Mouse (Mus musculus): ENCODE measurements around the gene Hddc3. TPM values are rescaled to one million over a fixed set of nuclear protein-coding genes. Genes with fewer than 3 reads are reported as not detected.
"Not testable (repeated sequence)": the region's sequence is repeated elsewhere in the genome, so short reads cannot be mapped to it uniquely, and the experiment has no call there.

Gene Hddc3
- total and polyA plus RNA-seq, 3 experiments = 47.1 to 58.1 TPM; not detected in 1

- Histone ChIP-seq H3K27ac (ENCODE audit: control insufficient read depth, low read depth, low read length) (no peak overlapping the region), H3K4me3 (ENCODE audit: control insufficient read depth in 1 of 2, insufficient read depth in 1 of 2, low read depth in 2 of 2, low read length in 2 of 2) (no peak overlapping the region)
These were observed 51.7 kb downstream of the Hddc3 start for GRCm38 (mm10) chr7:80394600-80394999.

GRCm38 (mm10) chr7:80396427-80396826, 53.5 kb downstream of the Hddc3 start:
- TF ChIP-seq CTCF (IDR thresholded peaks at IDR 0.05 in 2 of 3, conservative IDR thresholded peaks at IDR 0.05 in 1 of 3; ENCODE audit: control insufficient read depth in 1 of 3, insufficient read depth in 1 of 3, low read depth in 2 of 3, low read length in 3 of 3, poor library complexity in 1 of 3, severe bottlenecking in 1 of 3) = peak in 2 of 3 experiments; percentile 31 to 52; a peak in 4 of 6 replicates
- TF ChIP-seq RAD21 (IDR thresholded peaks at IDR 0.05; ENCODE audit: low read depth, low read length) = peak; percentile 41
- peak; percentile 52 for TF ChIP-seq SMC3 (IDR thresholded peaks at IDR 0.05; ENCODE audit: low read depth, low read length)
- not testable (repeated sequence) for H3K27ac ChIP-seq (ENCODE audit: control insufficient read depth, low read depth, low read length); H3K4me3 ChIP-seq (ENCODE audit: control insufficient read depth in 1 of 2, insufficient read depth in 1 of 2, low read depth in 2 of 2, low read length in 2 of 2); H3K9me3 ChIP-seq (replicated peaks; ENCODE audit: insufficient read depth, low read length); H3K36me3 ChIP-seq (ENCODE audit: control insufficient read depth in 1 of 2, insufficient read depth in 2 of 2, low read length in 2 of 2); H3K9ac ChIP-seq (ENCODE audit: control insufficient read depth, low read depth, low read length, poor library complexity, severe bottlenecking); H3K27me3 ChIP-seq (ENCODE audit: control insufficient read depth in 1 of 2, insufficient read depth in 2 of 2, low read length in 2 of 2)
- peak; percentile 37 for DNase-seq (ENCODE audit: low read depth, low spot score)
- Histone ChIP-seq H3K79me2 (ENCODE audit: control insufficient read depth, insufficient read depth, low read length, poor library complexity) (peaks cover 16% of the 10 kb centered on the region), H3K4me1 (ENCODE audit: control insufficient read depth in 1 of 2, insufficient read depth in 2 of 2, low read length in 2 of 2) (peaks cover 4 to 10% of the 10 kb centered on the region in 2 experiments; a peak in 3 of 4 replicates)

More at GRCm38 (mm10) chr7:80394600-80394999, 51.7 kb downstream of the Hddc3 start:
- no peak overlapping the region for H3K9ac ChIP-seq (ENCODE audit: control insufficient read depth, low read depth, low read length, poor library complexity, severe bottlenecking)
- no peaks in the 10 kb centered on the region for H3K9me3 ChIP-seq (replicated peaks; ENCODE audit: insufficient read depth, low read length)
- peaks cover 0 to 2% of the 10 kb centered on the region in 2 experiments; a peak in 2 of 4 replicates for H3K36me3 ChIP-seq (ENCODE audit: control insufficient read depth in 1 of 2, insufficient read depth in 2 of 2, low read length in 2 of 2)
- no peaks in the 10 kb centered on the region; the same call in 1 of the 2 replicates for H3K79me2 ChIP-seq (ENCODE audit: control insufficient read depth, insufficient read depth, low read length, poor library complexity)
- DNase-seq (ENCODE audit: low read depth, low spot score) = peak; percentile 49
- no peak for TF ChIP-seq USF2 (IDR thresholded peaks at IDR 0.05; ENCODE audit: borderline replicate concordance in 1 of 2, insufficient read depth in 1 of 2, low read depth in 1 of 2, low read length in 2 of 2)
- no peak for TF ChIP-seq MYC (IDR thresholded peaks at IDR 0.05; ENCODE audit: low read depth, low read length)
- peak; percentile 12; the same call in 1 of the 2 replicates for TF ChIP-seq ZC3H11A (IDR thresholded peaks at IDR 0.05; ENCODE audit: low read depth, low read length)
- no peak for TF ChIP-seq EP300 (IDR thresholded peaks at IDR 0.05; ENCODE audit: low read depth in 1 of 2, low read length in 2 of 2)
- TF ChIP-seq MAX (IDR thresholded peaks at IDR 0.05; ENCODE audit: low read length) = no peak
- TF ChIP-seq POLR2A (IDR thresholded peaks at IDR 0.05; ENCODE audit: control insufficient read depth in 1 of 2, insufficient read depth in 1 of 2, low read depth in 1 of 2, low read length in 2 of 2, poor library complexity in 1 of 2) = no peak
- TF ChIP-seq SMC3 (IDR thresholded peaks at IDR 0.05; ENCODE audit: low read depth, low read length) = peak; percentile 38
- TF ChIP-seq MAZ (IDR thresholded peaks at IDR 0.05; ENCODE audit: low read depth, low read length) = no peak
- TF ChIP-seq RAD21 (IDR thresholded peaks at IDR 0.05; ENCODE audit: low read depth, low read length) = peak; percentile 29
- no peak for TF ChIP-seq KAT2A (conservative IDR thresholded peaks at IDR 0.05; ENCODE audit: low read depth, low read length)
- no peak for TF ChIP-seq CHD1 (IDR thresholded peaks at IDR 0.05; ENCODE audit: low read depth, low read length)
- no peak for TF ChIP-seq E2F4 (IDR thresholded peaks at IDR 0.05; ENCODE audit: borderline replicate concordance, low read depth, low read length)
- TF ChIP-seq CHD2 (IDR thresholded peaks at IDR 0.05; ENCODE audit: low read length) = no peak
- TF ChIP-seq CTCF (IDR thresholded peaks at IDR 0.05 in 2 of 3, conservative IDR thresholded peaks at IDR 0.05 in 1 of 3; ENCODE audit: control insufficient read depth in 1 of 3, insufficient read depth in 1 of 3, low read depth in 2 of 3, low read length in 3 of 3, poor library complexity in 1 of 3, severe bottlenecking in 1 of 3) = peak in 1 of 3 experiments; percentile 25; a peak in 1 of 6 replicates
- H3K4me1 ChIP-seq (ENCODE audit: control insufficient read depth in 1 of 2, insufficient read depth in 2 of 2, low read length in 2 of 2) = no peaks in the 10 kb centered on the region; a peak in 1 of 4 replicates
- H3K27me3 ChIP-seq (ENCODE audit: control insufficient read depth in 1 of 2, insufficient read depth in 2 of 2, low read length in 2 of 2) = no peaks in the 10 kb centered on the region
